Mouse (Mus musculus) adrenal gland, adult 10 weeks (tissue): Measurements from ENCODE around the gene Krtap27-1. TPM values are rescaled to one million over a fixed set of nuclear protein-coding genes. Genes with fewer than 3 reads are reported as not detected.

Source experiments
- polyA plus RNA-seq: library from polyadenylated mRNA; stranded (reverse); fragments of 350-450 nt; fragmentation: Illumina TruSeq; extraction: RNeasy Lipid Tissue Mini Kit (QIAGEN cat#74804); gene quantifications from one replicate; pipeline ENCODE4 v1.2.3, GENCODE M21; 2014; ENCODE audit warnings: low read depth, low replicate concordance

Gene Krtap27-1
- polyA plus RNA-seq = not detected

GRCm38 (mm10) chr16:88671571-88671970 lies at the start of gene Krtap27-1:
Gene Krtap27-1, minus strand, starts transcription at chr16:88671671.

GRCm38 (mm10) chr16:88707496-88708012 lies 36.1 kb upstream of the Krtap27-1 start, which contains the start of gene 2310061N02Rik:
Gene 2310061N02Rik, minus strand, starts transcription at chr16:88707962.

GRCm38 (mm10) chr16:88647358-88647846 lies 24.1 kb downstream of the Krtap27-1 start, which contains the start of gene Krtap26-1:
Gene Krtap26-1, minus strand, starts transcription at chr16:88647796.

GRCm38 (mm10) chr16:88627566-88627965 lies 43.9 kb downstream of the Krtap27-1 start, which contains the start of gene 2310079G19Rik:
Gene 2310079G19Rik, minus strand, starts transcription at chr16:88627666.

Other genes starting within 250 kb of the Krtap27-1 start
- gene Cldn17, start 164.7 kb downstream of the Krtap27-1 start, polyA plus RNA-seq = not detected
- gene Cldn8, start 108.5 kb downstream of the Krtap27-1 start, polyA plus RNA-seq = not detected
- not detected for gene Krtap24-1, start 59.4 kb downstream of the Krtap27-1 start, polyA plus RNA-seq
- not detected for gene 2310079G19Rik, start 44.0 kb downstream of the Krtap27-1 start, polyA plus RNA-seq
- not detected for gene Krtap26-1, start 23.9 kb downstream of the Krtap27-1 start, polyA plus RNA-seq
- not detected for gene 2310061N02Rik, start 36.3 kb upstream of the Krtap27-1 start, polyA plus RNA-seq
- gene Krtap13-1, start 57.2 kb upstream of the Krtap27-1 start, polyA plus RNA-seq = not detected
- gene Krtap13, start 80.0 kb upstream of the Krtap27-1 start, polyA plus RNA-seq = not detected
- not detected for gene 2310034C09Rik, start 87.2 kb upstream of the Krtap27-1 start, polyA plus RNA-seq
- not detected for gene 2310057N15Rik, start 102.5 kb upstream of the Krtap27-1 start, polyA plus RNA-seq
- gene Gm5965, start 106.2 kb upstream of the Krtap27-1 start, polyA plus RNA-seq = not detected
- gene Gm20741, start 140.5 kb upstream of the Krtap27-1 start, polyA plus RNA-seq = not detected
- not detected for gene Krtap15, start 148.5 kb upstream of the Krtap27-1 start, polyA plus RNA-seq
- not detected for gene Krtap14, start 154.5 kb upstream of the Krtap27-1 start, polyA plus RNA-seq
- gene Krtap19-1, start 197.7 kb upstream of the Krtap27-1 start, polyA plus RNA-seq = not detected
- gene Krtap19-2, start 202.6 kb upstream of the Krtap27-1 start, polyA plus RNA-seq = not detected
- gene Krtap19-3, start 206.4 kb upstream of the Krtap27-1 start, polyA plus RNA-seq = not detected
- not detected for gene Krtap19-4, start 213.4 kb upstream of the Krtap27-1 start, polyA plus RNA-seq
- gene Krtap19-5, start 224.8 kb upstream of the Krtap27-1 start, polyA plus RNA-seq = not detected